Mouse (Mus musculus) C2C12 (cell line): ENCODE data around the gene Tmem132e. TPM values are rescaled to one million over a fixed set of nuclear protein-coding genes. Genes with fewer than 3 reads are reported as not detected.

Experiments
- H3K27me3 ChIP-seq: one replicate; pipeline ENCODE4 v1.6.1; 2011; ENCODE audit not compliant: control insufficient read depth, insufficient read depth, insufficient read length
- H3K36me3 ChIP-seq: one replicate; pipeline ENCODE4 v1.6.1; 2011; ENCODE audit not compliant: control insufficient read depth, insufficient read depth
- H3K4me3 ChIP-seq: one replicate; pipeline ENCODE4 v1.5.1; 2011; ENCODE audit warnings: mild to moderate bottlenecking, control low read depth; ENCODE audit not compliant: poor library complexity, insufficient read depth, severe bottlenecking
- H3K79me2 ChIP-seq: one replicate; pipeline ENCODE4 v1.6.1; 2011; ENCODE audit not compliant: control insufficient read depth, insufficient read depth
- H3K79me3 ChIP-seq: one replicate; pipeline ENCODE4 v1.6.1; 2011; ENCODE audit warnings: low read depth, control low read depth
- H3ac ChIP-seq: one replicate; pipeline ENCODE3; 2011; ENCODE audit warnings: low read depth; ENCODE audit not compliant: control insufficient read depth, insufficient read length
- CEBPB ChIP-seq: IDR thresholded peaks from one replicate; pipeline ENCODE4 v1.6.1; 2011; ENCODE audit warnings: low read depth, mild to moderate bottlenecking, control low read depth, moderate library complexity
- CTCF ChIP-seq: IDR thresholded peaks from one replicate; pipeline ENCODE4 v1.5.1; 2011; ENCODE audit not compliant: control insufficient read depth, insufficient read depth, insufficient read length
- FOSL1 ChIP-seq: IDR thresholded peaks from one replicate; pipeline ENCODE4 v1.8.0; 2011; ENCODE audit warnings: mild to moderate bottlenecking, low read length; ENCODE audit not compliant: poor library complexity, insufficient read depth, severe bottlenecking
- MAX ChIP-seq: IDR thresholded peaks from one replicate; pipeline ENCODE4 v1.6.1; 2011; ENCODE audit warnings: mild to moderate bottlenecking, control low read depth
- MYOD1 ChIP-seq: IDR thresholded peaks from one replicate; pipeline ENCODE4 v1.6.1; 2011; ENCODE audit warnings: low read depth; ENCODE audit not compliant: control insufficient read depth, insufficient read length
- MYOG ChIP-seq: IDR thresholded peaks from one replicate; pipeline ENCODE4 v1.6.1; 2011; ENCODE audit not compliant: control insufficient read depth, insufficient read length; ENCODE audit errors: extremely low read depth
- USF1 ChIP-seq: IDR thresholded peaks from one replicate; pipeline ENCODE4 v1.6.1; 2011; ENCODE audit warnings: low read depth, mild to moderate bottlenecking, control low read depth, moderate library complexity
- polyA plus RNA-seq: library from polyadenylated mRNA; unstranded; fragments of >200 nt; fragmentation: generic; extraction: Trizol; gene quantifications from one replicate; pipeline ENCODE4 v1.2.1, GENCODE M21; 2012; ENCODE audit warnings: missing spikeins

The Tmem132e gene
- polyA plus RNA-seq, 1 experiment = not detected

- Histone ChIP-seq H3K4me3 (no peak overlapping the region), H3K36me3 (no peaks in the 10 kb centered on the region), H3K79me2 (no peaks in the 10 kb centered on the region), H3K27me3 (no peaks in the 10 kb centered on the region), H3ac (no peak overlapping the region), H3K79me3 (no peaks in the 10 kb centered on the region)
- TF ChIP-seq USF1 = no peak
- no peak for TF ChIP-seq CTCF
- TF ChIP-seq CEBPB = no peak
- no peak for TF ChIP-seq MYOG
- TF ChIP-seq MYOD1 = no peak
- no peak for TF ChIP-seq FOSL1
- TF ChIP-seq MAX = no peak
Measured at GRCm38 (mm10) chr11:82371577-82371976, 17.1 kb upstream of the Tmem132e start.

GRCm38 (mm10) chr11:82380606-82381202, 8.0 kb upstream of the Tmem132e start:
- TF ChIP-seq CEBPB (no peak), FOSL1 (no peak), CTCF (no peak), MAX (no peak), MYOD1 (no peak), USF1 (no peak), MYOG (no peak)
- Histone ChIP-seq H3K4me3 (no peak overlapping the region), H3ac (no peak overlapping the region), H3K79me3 (no peaks in the 10 kb centered on the region), H3K36me3 (no peaks in the 10 kb centered on the region), H3K79me2 (no peaks in the 10 kb centered on the region), H3K27me3 (peaks cover 8% of the 10 kb centered on the region)

DNA sequence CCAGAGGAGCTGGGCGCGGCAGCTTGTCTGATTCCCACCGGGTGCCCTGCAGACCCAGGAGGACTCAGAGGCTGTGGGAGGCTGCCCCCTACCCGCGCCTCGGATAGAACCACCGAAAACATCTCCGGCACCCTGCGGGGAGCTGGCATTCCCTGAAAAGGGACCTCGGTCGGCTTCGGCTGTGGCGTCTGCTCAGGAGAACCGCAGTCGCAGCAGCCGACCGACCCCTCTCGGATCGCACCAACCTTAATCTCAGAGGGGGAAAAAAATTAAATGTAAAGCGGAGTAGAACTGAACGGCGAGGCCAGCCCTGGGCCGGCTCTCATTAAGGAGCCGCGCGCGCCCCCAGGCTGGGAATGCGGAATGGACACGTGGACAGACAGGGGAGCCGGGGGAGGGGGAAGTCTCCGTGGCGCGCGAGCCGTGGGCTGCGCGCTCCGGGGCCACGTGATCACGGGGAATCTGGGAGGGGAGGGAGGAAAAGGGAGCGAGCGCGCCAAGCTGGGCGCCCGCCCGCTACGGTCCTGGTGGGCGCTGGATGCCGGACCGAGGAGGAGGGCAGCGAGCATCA, 1.6 kb upstream of the Tmem132e start:
- no peak overlapping the region for H3ac ChIP-seq
- peaks cover 55% of the 10 kb centered on the region for H3K27me3 ChIP-seq
- no peaks in the 10 kb centered on the region for H3K79me2 ChIP-seq
- H3K79me3 ChIP-seq = no peaks in the 10 kb centered on the region
- H3K36me3 ChIP-seq = no peaks in the 10 kb centered on the region
- no peak overlapping the region for H3K4me3 ChIP-seq
- TF ChIP-seq FOSL1 (no peak), MYOD1 (no peak), MAX (no peak), CTCF (no peak), USF1 (no peak), CEBPB (no peak), MYOG (no peak)

- Histone ChIP-seq H3K36me3 (no peaks in the 10 kb centered on the region), H3K79me3 (no peaks in the 10 kb centered on the region), H3K27me3 (peaks cover 59% of the 10 kb centered on the region), H3ac (no peak overlapping the region), H3K4me3 (no peak overlapping the region), H3K79me2 (no peaks in the 10 kb centered on the region)
- TF ChIP-seq MYOG (no peak), CEBPB (no peak), MAX (no peak), FOSL1 (no peak), MYOD1 (no peak), USF1 (no peak)
Measured at GRCm38 (mm10) chr11:82387711-82388341, 874 bp upstream of the Tmem132e start.

GRCm38 (mm10) chr11:82389396-82390291, 944 bp downstream of the Tmem132e start:
- no peak overlapping the region for H3ac ChIP-seq
- H3K79me2 ChIP-seq = no peaks in the 10 kb centered on the region
- H3K4me3 ChIP-seq = no peak overlapping the region
- TF ChIP-seq CTCF = no peak
- no peak for TF ChIP-seq CEBPB
- TF ChIP-seq MAX = no peak
- TF ChIP-seq MYOG = no peak
- TF ChIP-seq FOSL1 = no peak
- no peak for TF ChIP-seq MYOD1
- peaks cover 54% of the 10 kb centered on the region for H3K27me3 ChIP-seq
- H3K79me3 ChIP-seq = no peaks in the 10 kb centered on the region
- no peaks in the 10 kb centered on the region for H3K36me3 ChIP-seq
